ENCODE assay signal across 13 mouse cellular contexts in the genomic region with DNA sequence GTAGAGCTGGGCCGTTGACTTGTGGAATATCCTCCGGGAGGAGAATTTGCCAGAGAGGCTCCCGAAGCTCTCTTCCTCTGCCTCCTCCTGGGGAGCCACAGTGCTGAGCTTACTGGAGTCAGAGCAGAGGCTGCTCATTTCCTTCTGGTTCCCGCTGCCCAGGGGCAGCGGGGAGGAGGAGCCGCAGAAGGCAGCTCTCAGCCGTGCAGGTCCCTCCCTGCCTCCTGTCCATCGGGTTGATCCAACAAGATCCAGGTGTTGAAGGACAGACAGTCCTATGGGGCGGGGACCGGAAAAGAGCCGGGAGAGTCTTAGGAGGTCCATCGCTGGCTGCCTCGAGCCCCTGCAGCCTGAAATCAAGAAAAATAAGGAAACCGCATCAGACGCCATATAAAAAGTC. TPM values are rescaled to one million over a fixed set of nuclear protein-coding genes. Genes with fewer than 3 reads are reported as not detected.
A peak's percentile ranks its signal among the peaks of the same experiment; 100 is the strongest.
DNase-seq lines count a peak whose midpoint lies in the region; ATAC-seq and TF ChIP-seq lines count a peak whose summit lies in the region.
"Had no signal": no experiment of that assay in that cellular context is flagged by ENCODE, and none has a peak within 500 bp of the region (broad histone marks: within the 10 kb centered on the region; RNA-seq: fewer than 3 reads in every experiment).

No protein-coding gene starts in this region.

- intact Hi-C loops in gastrocnemius, adult 2 months (cut with DNase I), result loop anchor here (5.0 kb wide), 1 partner anchor 37 kb away; the partner anchor contains the start of genes Zkscan14 and Zkscan5

- peak overlapping the region; percentile 29; the same call in 1 of the 2 replicates for H3K9ac ChIP-seq in kidney, embryonic 16.5 days (replicated peaks; ENCODE audit: low read length)
- H3K9ac ChIP-seq in kidney, embryonic 14.5 days (ENCODE audit: low read depth, low read length), result no peak overlapping the region
- H3K9ac ChIP-seq in liver, embryonic 12.5 days, result no peak overlapping the region; the same call in 1 of the 2 replicates

- peaks cover 21% of the 10 kb centered on the region for H3K36me3 ChIP-seq in kidney, embryonic 16.5 days (ENCODE audit: insufficient read depth, low read length)
- H3K36me3 ChIP-seq in kidney, embryonic 14.5 days (ENCODE audit: control insufficient read depth, insufficient read depth, low read length), result peaks cover 28% of the 10 kb centered on the region
- H3K36me3 ChIP-seq in liver, embryonic 12.5 days, result peaks cover 57% of the 10 kb centered on the region

- H3K27me3 ChIP-seq in kidney, embryonic 16.5 days (ENCODE audit: insufficient read depth, low read length), result no peaks in the 10 kb centered on the region
- H3K27me3 ChIP-seq in kidney, embryonic 14.5 days (ENCODE audit: control insufficient read depth, insufficient read depth, low read length), result no peaks in the 10 kb centered on the region
- no peaks in the 10 kb centered on the region for H3K27me3 ChIP-seq in liver, embryonic 12.5 days (replicated peaks)
- H3K27me3 ChIP-seq: midbrain, embryonic 12.5 days; Patski had no signal

- H3K4me1 ChIP-seq in kidney, embryonic 16.5 days (ENCODE audit: insufficient read depth, low read length), result peaks cover 23% of the 10 kb centered on the region
- H3K4me1 ChIP-seq in kidney, embryonic 14.5 days (ENCODE audit: control insufficient read depth, insufficient read depth, low read length), result peaks cover 15% of the 10 kb centered on the region; the same call in 1 of the 2 replicates
- peaks cover 7% of the 10 kb centered on the region for H3K4me1 ChIP-seq in brown adipose tissue, adult 24 weeks (ENCODE audit: control insufficient read depth, insufficient read depth, insufficient read length, low read length)
- H3K4me1 ChIP-seq in liver, embryonic 12.5 days, result peaks cover 41% of the 10 kb centered on the region

- no peak for DNase-seq in gastrocnemius, adult 2 months
- DNase-seq in gastrocnemius, adult 18-20 months (ENCODE audit: low spot score), result no peak
- DNase-seq in B cell, adult 2 months, result no peak
- DNase-seq: cerebellum, adult 8-10 months; lung, postnatal 10 days had no signal

- H3K4me3 ChIP-seq in gastrocnemius, adult 2 months, result peak overlapping the region; percentile 93
- H3K4me3 ChIP-seq in kidney, embryonic 16.5 days (ENCODE audit: low read length), result no peak overlapping the region
- H3K4me3 ChIP-seq in kidney, embryonic 14.5 days (ENCODE audit: low read length), result no peak overlapping the region
- H3K4me3 ChIP-seq in brown adipose tissue, adult 24 weeks (ENCODE audit: insufficient read depth, low read depth, low read length), result peak overlapping the region; percentile 45
- H3K4me3 ChIP-seq in liver, embryonic 12.5 days, result 0 out of 2 replicates have a peak overlapping the region, but pooled peaks have one; percentile 99

- ATAC-seq in kidney, embryonic 16.5 days (ENCODE audit: low FRiP score, low TSS enrichment), result no peak
- no peak for ATAC-seq in kidney, embryonic 14.5 days (ENCODE audit: low FRiP score, low TSS enrichment)
- ATAC-seq in liver, embryonic 12.5 days, result no peak
- ATAC-seq in inflammation-experienced regulatory T-cells, adult 6 months, result no peak
- ATAC-seq: CD4-positive, CD25-positive, alpha-beta regulatory T cell, adult 4 months; Patski had no signal

- no peaks in the 10 kb centered on the region for H3K9me3 ChIP-seq in kidney, embryonic 16.5 days (ENCODE audit: low read length)
- H3K9me3 ChIP-seq in kidney, embryonic 14.5 days (ENCODE audit: control insufficient read depth, low read length), result no peaks in the 10 kb centered on the region
- no peaks in the 10 kb centered on the region for H3K9me3 ChIP-seq in liver, embryonic 12.5 days (replicated peaks)
- H3K9me3 ChIP-seq: midbrain, embryonic 12.5 days had no signal

- peak overlapping the region; percentile 93 for H3K27ac ChIP-seq in gastrocnemius, adult 2 months
- no peak overlapping the region for H3K27ac ChIP-seq in kidney, embryonic 16.5 days (ENCODE audit: low read length)
- no peak overlapping the region for H3K27ac ChIP-seq in kidney, embryonic 14.5 days (ENCODE audit: low read depth, low read length)
- peak overlapping the region; percentile 78 for H3K27ac ChIP-seq in brown adipose tissue, adult 24 weeks (replicated peaks; ENCODE audit: low read depth, low read length)
- H3K27ac ChIP-seq in liver, embryonic 12.5 days, result 0 out of 2 replicates have a peak overlapping the region, but pooled peaks have one; percentile 23
- H3K27ac ChIP-seq: midbrain, embryonic 12.5 days had no signal

- WGBS in kidney, embryonic 16.5 days, result 81% methylated on average over 15 of the region's 15 CpGs
- 86% methylated on average over 15 of the region's 15 CpGs for WGBS in kidney, embryonic 14.5 days
- whole genome bisulfite sequencing in liver, embryonic 12.5 days (ENCODE audit: insufficient replicate concordance), result 88% methylated on average over 15 of the region's 15 CpGs

- no peak for TF ChIP-seq CTCF in gastrocnemius, adult 2 months (IDR thresholded peaks at IDR 0.05)

- H3K4me2 ChIP-seq in kidney, embryonic 16.5 days (replicated peaks; ENCODE audit: low read depth, low read length), result no peak overlapping the region
- no peak overlapping the region; the same call in 1 of the 2 replicates for H3K4me2 ChIP-seq in kidney, embryonic 14.5 days (replicated peaks; ENCODE audit: low read depth, low read length)
- H3K4me2 ChIP-seq in liver, embryonic 12.5 days, result peak overlapping the region; percentile 76

RNA-seq across cellular contexts. Expression of gene Ptcd1, which starts 1.7 kb away (rescaled TPM):
- total RNA-seq in gastrocnemius, adult 2 months (2021), result 10 to 100 TPM; 11.5 to 12.8 TPM
- 10 to 100 TPM; 10.6 to 10.8 TPM for total RNA-seq in gastrocnemius, adult 18-20 months (2021)
- polyA plus RNA-seq in kidney, embryonic 16.5 days (2015; fragmentation: Nextera tagmentation; extraction: Ambion mirVana), result 19.8 and 20.0 TPM in 2 replicates
- 7.1 and 14.4 TPM in 2 replicates for polyA plus RNA-seq in kidney, embryonic 14.5 days (2014; fragmentation: Nextera tagmentation; extraction: Ambion mirVana)
- polyA plus RNA-seq in brown adipose tissue, adult 24 weeks (2012; ENCODE audit: insufficient read depth, insufficient read length, missing spikeins), result 17.8 and 18.9 TPM in 2 replicates
- 12.2 and 12.6 TPM in 2 replicates for polyA plus RNA-seq in liver, embryonic 12.5 days (2016; fragmentation: Nextera tagmentation; extraction: Ambion mirVana)
- polyA plus RNA-seq in inflammation-experienced regulatory T-cells, adult 6 months (2017; shearing (Covaris generic)), result 10 to 100 TPM; 10.5 to 15.2 (median 13.2) TPM

RNA-seq across cellular contexts. Expression of gene Cpsf4, which starts 1.8 kb away (rescaled TPM):
- total RNA-seq in gastrocnemius, adult 2 months (2021), result 1 to 10 TPM; 9.3 to 9.9 TPM
- 1 to 10 TPM; 9.2 to 9.5 TPM for total RNA-seq in gastrocnemius, adult 18-20 months (2021)
- 56.2 and 59.5 TPM in 2 replicates for polyA plus RNA-seq in kidney, embryonic 16.5 days (2015; fragmentation: Nextera tagmentation; extraction: Ambion mirVana)
- 30.6 and 37.1 TPM in 2 replicates for polyA plus RNA-seq in kidney, embryonic 14.5 days (2014; fragmentation: Nextera tagmentation; extraction: Ambion mirVana)
- 7.7 and 10.4 TPM in 2 replicates for polyA plus RNA-seq in brown adipose tissue, adult 24 weeks (2012; ENCODE audit: insufficient read depth, insufficient read length, missing spikeins)
- 39.0 and 39.1 TPM in 2 replicates for polyA plus RNA-seq in liver, embryonic 12.5 days (2016; fragmentation: Nextera tagmentation; extraction: Ambion mirVana)
- polyA plus RNA-seq in inflammation-experienced regulatory T-cells, adult 6 months (2017; shearing (Covaris generic)), result 10 to 100 TPM; 11.7 to 18.4 (median 15.5) TPM

RNA-seq across cellular contexts. Expression of gene Bud31, which starts 25.0 kb away (rescaled TPM):
- 10 to 100 TPM; 49.1 to 57.4 TPM for total RNA-seq in gastrocnemius, adult 2 months (2021)
- total RNA-seq in gastrocnemius, adult 18-20 months (2021), result 10 to 100 TPM; 48.5 to 54.9 TPM
- polyA plus RNA-seq in kidney, embryonic 16.5 days (2015; fragmentation: Nextera tagmentation; extraction: Ambion mirVana), result 186 TPM in 2 replicates
- 205 and 251 TPM in 2 replicates for polyA plus RNA-seq in kidney, embryonic 14.5 days (2014; fragmentation: Nextera tagmentation; extraction: Ambion mirVana)
- 116 and 156 TPM in 2 replicates for polyA plus RNA-seq in brown adipose tissue, adult 24 weeks (2012; ENCODE audit: insufficient read depth, insufficient read length, missing spikeins)
- 171 TPM in 2 replicates for polyA plus RNA-seq in liver, embryonic 12.5 days (2016; fragmentation: Nextera tagmentation; extraction: Ambion mirVana)
- 100 to 1,000 TPM; 114 to 119 (median 115) TPM for polyA plus RNA-seq in inflammation-experienced regulatory T-cells, adult 6 months (2017; shearing (Covaris generic))

RNA-seq across cellular contexts. Expression of gene Pdap1, which starts 25.1 kb away (rescaled TPM):
- 10 to 100 TPM; 47.9 to 56.9 TPM for total RNA-seq in gastrocnemius, adult 2 months (2021)
- total RNA-seq in gastrocnemius, adult 18-20 months (2021), result 10 to 100 TPM; 56.0 to 56.6 TPM
- 77.0 and 93.6 TPM in 2 replicates for polyA plus RNA-seq in kidney, embryonic 16.5 days (2015; fragmentation: Nextera tagmentation; extraction: Ambion mirVana)
- 113 and 152 TPM in 2 replicates for polyA plus RNA-seq in kidney, embryonic 14.5 days (2014; fragmentation: Nextera tagmentation; extraction: Ambion mirVana)
- polyA plus RNA-seq in brown adipose tissue, adult 24 weeks (2012; ENCODE audit: insufficient read depth, insufficient read length, missing spikeins), result 75.0 and 96.2 TPM in 2 replicates
- polyA plus RNA-seq in liver, embryonic 12.5 days (2016; fragmentation: Nextera tagmentation; extraction: Ambion mirVana), result 78.0 and 80.6 TPM in 2 replicates
- polyA plus RNA-seq in inflammation-experienced regulatory T-cells, adult 6 months (2017; shearing (Covaris generic)), result 10 to 100 TPM; 34.4 to 55.2 (median 47.9) TPM

RNA-seq across cellular contexts. Expression of gene Atp5j2, which starts 26.7 kb away (rescaled TPM):
- 100 to 1,000 TPM; 622 to 768 TPM for total RNA-seq in gastrocnemius, adult 2 months (2021)
- 100 to 1,000 TPM; 688 to 719 TPM for total RNA-seq in gastrocnemius, adult 18-20 months (2021)
- 679 and 701 TPM in 2 replicates for polyA plus RNA-seq in kidney, embryonic 16.5 days (2015; fragmentation: Nextera tagmentation; extraction: Ambion mirVana)
- 568 and 762 TPM in 2 replicates for polyA plus RNA-seq in kidney, embryonic 14.5 days (2014; fragmentation: Nextera tagmentation; extraction: Ambion mirVana)
- 3,242 and 3,801 TPM in 2 replicates for polyA plus RNA-seq in brown adipose tissue, adult 24 weeks (2012; ENCODE audit: insufficient read depth, insufficient read length, missing spikeins)
- polyA plus RNA-seq in liver, embryonic 12.5 days (2016; fragmentation: Nextera tagmentation; extraction: Ambion mirVana), result 460 and 491 TPM in 2 replicates
- polyA plus RNA-seq in inflammation-experienced regulatory T-cells, adult 6 months (2017; shearing (Covaris generic)), result 100 to 1,000 TPM; 377 to 453 (median 389) TPM

Comparison
In these comparisons a context has a peak if more than half of its experiments do, and no peak if none do; other contexts are left out.
1. H3K27ac ChIP-seq: peak in gastrocnemius, adult 2 months (single experiment), brown adipose tissue, adult 24 weeks (single experiment) and liver, embryonic 12.5 days (single experiment); none in kidney, embryonic 16.5 days (single experiment) and kidney, embryonic 14.5 days (single experiment).
2. H3K4me3 ChIP-seq: peak in gastrocnemius, adult 2 months (single experiment), brown adipose tissue, adult 24 weeks (single experiment) and liver, embryonic 12.5 days (single experiment); none in kidney, embryonic 16.5 days (single experiment) and kidney, embryonic 14.5 days (single experiment).